Mouse (Mus musculus) erythroid progenitor cell, adult 5-6 weeks (primary cell): ENCODE results near the gene Maged2. TPM values are rescaled to one million over a fixed set of nuclear protein-coding genes. Genes with fewer than 3 reads are reported as not detected.
"Not testable (repeated sequence)": the region's sequence is repeated elsewhere in the genome, so short reads cannot be mapped to it uniquely, and the experiment has no call there.

Experiments used
- ATAC-seq: replicated peaks from 2 replicates; pipeline ENCODE4 v1.8.0; 2016; ENCODE audit warnings: moderate number of reproducible peaks, mild to moderate bottlenecking, moderate TSS enrichment, inconsistent platforms; ENCODE audit not compliant: poor library complexity, low FRiP score, severe bottlenecking
- total RNA-seq, 2 experiments: library from RNA; stranded (forward) in 1 of 2; stranded (reverse) in 1 of 2; fragments of 150-400 nt in 1 of 2; fragments of 186-747, 209-891 nt in 1 of 2; gene quantifications; 2 replicates each; pipeline versions ENCODE4 v1.2.3 to v1.2.4; 2015 to 2017; ENCODE audit warnings: low replicate concordance in 2 of 2

The Maged2 gene
- total RNA-seq (2015; ENCODE audit: low replicate concordance) (not detected in 2 replicates), total RNA-seq (2017; ENCODE audit: low replicate concordance) (2.1 TPM in 1 of 2 replicates, not detected in the other)

DNA sequence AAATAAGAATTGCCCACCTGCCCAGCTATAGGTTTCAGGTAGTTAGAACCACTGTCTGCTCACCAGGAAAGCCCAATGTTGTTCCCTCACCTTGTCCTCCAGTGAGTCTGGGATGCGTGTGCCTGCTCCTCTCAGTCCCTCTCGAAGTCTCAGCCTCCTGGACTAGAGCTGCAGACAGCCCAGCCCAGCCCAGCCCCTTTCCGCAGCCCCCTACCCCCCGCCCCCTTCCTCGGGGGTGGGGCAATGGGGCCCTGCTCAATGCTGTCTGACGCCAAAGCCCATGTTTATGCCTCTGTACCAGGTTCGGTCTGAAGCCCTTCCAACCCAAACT, at the start of gene Maged2:
TSS of gene Maged2 (minus strand) at position 207 of the 331 bp plus-strand sequence.
- ATAC-seq = no peak

DNA sequence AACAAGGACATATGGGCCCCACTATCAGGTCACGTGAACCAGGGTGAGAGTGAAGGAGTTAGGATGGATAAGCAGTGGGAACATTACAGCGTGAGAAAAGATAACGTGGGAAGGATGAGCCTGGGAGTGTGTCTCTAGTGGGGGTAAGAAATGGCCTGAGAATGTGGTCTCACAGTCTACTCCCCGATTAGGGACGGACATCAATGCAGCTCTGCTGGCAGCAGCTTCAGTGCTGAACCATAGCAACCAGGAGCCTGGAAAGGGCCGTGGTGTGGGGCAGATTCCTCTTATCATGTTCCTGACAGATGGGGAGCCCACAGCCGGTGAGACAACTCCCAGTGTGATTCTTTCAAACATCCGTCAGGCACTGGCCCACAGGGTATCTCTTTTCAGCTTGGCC, 34.1 kb upstream of the Maged2 start:
- no peak for ATAC-seq

GRCm38 (mm10) chrX:150845480-150846205, 31.5 kb upstream of the Maged2 start:
- not testable (repeated sequence) for ATAC-seq

- ATAC-seq = not testable (repeated sequence)
These were observed 29.1 kb upstream of the Maged2 start for GRCm38 (mm10) chrX:150843257-150843656.

GRCm38 (mm10) chrX:150830297-150830696, 16.2 kb upstream of the Maged2 start:
- no peak for ATAC-seq

- ATAC-seq = no peak
These were observed 3.1 kb upstream of the Maged2 start for GRCm38 (mm10) chrX:150817278-150817677.

GRCm38 (mm10) chrX:150815601-150816000, 1.5 kb upstream of the Maged2 start:
- no peak for ATAC-seq

DNA sequence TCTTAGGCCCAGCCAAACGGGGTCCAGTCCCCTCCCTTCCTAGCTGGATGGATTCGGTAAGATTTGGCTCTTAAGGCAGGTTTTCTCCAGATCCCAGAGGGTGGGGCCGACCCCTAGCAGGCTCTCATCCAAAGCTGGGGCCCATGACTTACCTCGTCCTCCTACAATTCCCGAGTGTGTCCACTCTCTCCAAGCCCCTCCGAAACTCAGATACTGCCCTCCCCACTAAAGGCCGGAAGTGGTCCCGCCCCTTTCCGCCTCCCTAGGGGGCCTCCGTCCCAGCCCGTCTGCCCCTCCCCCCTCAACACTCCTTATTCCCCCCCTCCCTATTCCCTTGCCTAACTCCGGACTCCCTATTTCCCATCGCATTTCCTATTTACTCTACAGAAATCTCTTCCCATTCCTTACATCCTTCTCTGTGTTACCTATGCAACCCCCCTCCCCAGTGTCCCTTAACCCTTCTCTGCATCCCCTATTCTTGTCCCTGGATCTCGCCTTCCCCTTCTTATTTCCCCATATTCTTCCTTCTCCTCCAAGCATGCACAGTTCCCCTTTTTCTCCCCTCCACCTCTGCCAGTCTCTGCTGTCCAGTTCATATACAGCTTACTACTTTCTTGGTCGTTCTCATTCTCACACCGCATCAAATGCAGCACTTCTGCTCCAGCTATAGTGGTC, 544 bp downstream of the Maged2 start:
- ATAC-seq = no peak

- no peak for ATAC-seq
These were observed 1.3 kb downstream of the Maged2 start for GRCm38 (mm10) chrX:150812787-150813298.

DNA sequence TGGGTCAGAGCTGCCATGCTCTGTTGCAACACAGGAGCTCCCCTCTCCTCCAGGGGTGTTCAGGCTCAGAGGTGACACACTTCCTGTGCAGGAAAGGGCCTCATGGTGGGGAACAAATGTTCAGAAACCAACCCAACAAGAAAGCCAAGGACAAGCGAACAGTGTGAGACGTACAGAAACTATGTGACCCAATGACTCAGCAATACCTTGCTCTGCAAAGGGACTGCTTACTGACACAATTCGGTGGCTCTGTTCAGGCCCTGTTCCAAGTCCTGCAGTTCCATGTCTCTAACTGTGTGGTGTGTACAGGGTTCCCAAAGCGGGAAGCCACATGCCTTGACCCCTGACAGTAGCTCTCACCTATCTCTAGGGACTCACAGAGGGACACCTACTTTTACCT, 13.2 kb downstream of the Maged2 start:
- not testable (repeated sequence) for ATAC-seq

DNA sequence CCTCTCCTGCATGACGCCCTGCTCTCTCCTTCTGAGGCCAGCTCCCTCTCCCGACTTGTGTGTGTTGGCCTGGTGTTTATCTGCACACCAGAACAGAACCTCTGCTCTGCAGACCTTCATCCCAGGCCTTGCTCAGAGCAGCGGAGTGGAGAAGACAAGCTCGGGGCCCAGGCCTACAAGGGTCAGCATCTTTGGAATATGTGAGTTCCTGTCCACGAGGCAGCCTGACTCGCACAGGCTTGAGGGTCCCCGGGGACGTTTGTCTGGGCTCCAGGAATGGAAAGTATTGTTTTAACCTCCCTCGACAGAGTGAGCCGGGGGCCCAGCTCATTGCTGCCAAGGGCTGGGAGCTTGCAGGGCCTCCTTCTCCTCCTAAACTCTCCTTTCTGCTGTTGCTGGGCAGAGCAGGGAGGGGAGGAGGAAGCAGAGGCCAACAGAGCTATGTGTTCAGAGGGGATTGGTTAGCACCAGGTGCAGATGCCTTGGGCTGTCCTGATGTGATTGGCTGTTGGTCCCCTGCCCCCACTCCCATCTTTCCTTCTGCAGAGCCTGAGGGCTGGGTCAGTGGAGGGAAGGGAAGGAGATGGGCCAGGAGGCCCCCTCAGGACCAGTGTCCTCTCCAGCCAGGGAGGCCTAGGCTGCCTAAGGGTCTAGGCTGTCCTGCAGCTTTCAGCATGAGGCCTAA, 15.5 kb downstream of the Maged2 start:
- ATAC-seq = not testable (repeated sequence)

Other genes with a start within 250 kb of the Maged2 start
- 20.2 and 33.5 TPM in 2 replicates for gene Pfkfb1, start 226.1 kb downstream of the Maged2 start, total RNA-seq (2015; ENCODE audit: low replicate concordance)
- 17.7 and 21.8 TPM in 2 replicates for gene Pfkfb1, start 226.1 kb downstream of the Maged2 start, total RNA-seq (2017; ENCODE audit: low replicate concordance)
- gene Apex2, start 224.5 kb downstream of the Maged2 start, total RNA-seq (2015; ENCODE audit: low replicate concordance) = 15.1 and 25.2 TPM in 2 replicates
- 12.0 and 18.1 TPM in 2 replicates for gene Apex2, start 224.5 kb downstream of the Maged2 start, total RNA-seq (2017; ENCODE audit: low replicate concordance)
- not detected in 2 replicates for gene Tro, start 156.8 kb downstream of the Maged2 start, total RNA-seq (2015; ENCODE audit: low replicate concordance)
- not detected in 2 replicates for gene Tro, start 156.8 kb downstream of the Maged2 start, total RNA-seq (2017; ENCODE audit: low replicate concordance)
- gene Gnl3l, start 203.0 kb upstream of the Maged2 start, total RNA-seq (2015; ENCODE audit: low replicate concordance) = 8.8 and 14.8 TPM in 2 replicates
- 17.8 and 26.2 TPM in 2 replicates for gene Gnl3l, start 203.0 kb upstream of the Maged2 start, total RNA-seq (2017; ENCODE audit: low replicate concordance)
- gene Fgd1, start 231.8 kb upstream of the Maged2 start, total RNA-seq (2015; ENCODE audit: low replicate concordance) = not detected in 2 replicates
- gene Fgd1, start 231.8 kb upstream of the Maged2 start, total RNA-seq (2017; ENCODE audit: low replicate concordance) = not detected in 2 replicates